Mouse (Mus musculus) stomach, embryonic 14.5 days (tissue): Measurements from ENCODE around the gene Fads3. TPM values are rescaled to one million over a fixed set of nuclear protein-coding genes. Genes with fewer than 3 reads are reported as not detected.

Source experiments
- ATAC-seq: fragments of 200-750 bp; cut with Nextera tagmentation; 2 replicates; pipeline ENCODE4 v1.8.0; 2017; ENCODE audit warnings: low read depth, moderate TSS enrichment; ENCODE audit not compliant: insufficient number of reproducible peaks, insufficient read depth, low FRiP score
- H3K27ac ChIP-seq: fragments of 300-500 bp; sonication (generic); 2 replicates; pipeline ENCODE4 v1.5.1; 2014; ENCODE audit warnings: mild to moderate bottlenecking, low read length, moderate library complexity, mixed read lengths
- H3K27me3 ChIP-seq: fragments of 300-500 bp; sonication (generic); 2 replicates; pipeline ENCODE4 v1.6.1; 2014; ENCODE audit warnings: low read length, control low read depth, mixed read lengths; ENCODE audit not compliant: control insufficient read depth, insufficient read depth
- H3K36me3 ChIP-seq: fragments of 300-500 bp; sonication (generic); 2 replicates; pipeline ENCODE4 v1.6.1; 2014; ENCODE audit warnings: mild to moderate bottlenecking, control low read depth, low read length, moderate library complexity, mixed read lengths; ENCODE audit not compliant: control insufficient read depth, insufficient read depth
- H3K4me1 ChIP-seq: fragments of 300-500 bp; sonication (generic); 2 replicates; pipeline ENCODE4 v1.6.1; 2014; ENCODE audit warnings: low read length, control low read depth, mixed read lengths; ENCODE audit not compliant: control insufficient read depth, insufficient read depth
- H3K4me2 ChIP-seq: fragments of 300-500 bp; sonication (generic); replicated peaks from 2 replicates; pipeline ENCODE4 v1.6.1; 2014; ENCODE audit warnings: low read depth, low read length, control low read depth
- H3K4me3 ChIP-seq: fragments of 300-500 bp; sonication (generic); 2 replicates; pipeline ENCODE4 v1.5.1; 2014; ENCODE audit warnings: low read depth, low read length, control low read depth
- H3K9ac ChIP-seq: fragments of 300-500 bp; sonication (generic); replicated peaks from 2 replicates; pipeline ENCODE4 v1.6.1; 2014; ENCODE audit warnings: low read depth, mild to moderate bottlenecking, control low read depth, low read length, moderate library complexity, mixed read lengths
- H3K9me3 ChIP-seq: fragments of 300-500 bp; sonication (generic); 2 replicates; pipeline ENCODE4 v1.6.1; 2016; ENCODE audit warnings: low read depth, low read length, control low read depth; ENCODE audit not compliant: control insufficient read depth
- whole genome bisulfite sequencing: fragments of 180-500 bp; shearing (Covaris S2); extraction: QIAGEN DNeasy Blood & Tissue Kit; methylation state at CpG from one replicate; pipeline ENCODE4 v1.1.7; 2014; 5-methylcytosine and 5-hydroxymethylcytosine counted together
- polyA plus RNA-seq: library from polyadenylated mRNA; unstranded; fragments of >200 nt; fragmentation: Nextera tagmentation; extraction: Ambion mirVana; gene quantifications from 2 replicates; pipeline ENCODE4 v1.2.1, GENCODE M21; 2014

Gene Fads3
- polyA plus RNA-seq, 1 experiment from 2014 or later = 9.1 TPM

DNA sequence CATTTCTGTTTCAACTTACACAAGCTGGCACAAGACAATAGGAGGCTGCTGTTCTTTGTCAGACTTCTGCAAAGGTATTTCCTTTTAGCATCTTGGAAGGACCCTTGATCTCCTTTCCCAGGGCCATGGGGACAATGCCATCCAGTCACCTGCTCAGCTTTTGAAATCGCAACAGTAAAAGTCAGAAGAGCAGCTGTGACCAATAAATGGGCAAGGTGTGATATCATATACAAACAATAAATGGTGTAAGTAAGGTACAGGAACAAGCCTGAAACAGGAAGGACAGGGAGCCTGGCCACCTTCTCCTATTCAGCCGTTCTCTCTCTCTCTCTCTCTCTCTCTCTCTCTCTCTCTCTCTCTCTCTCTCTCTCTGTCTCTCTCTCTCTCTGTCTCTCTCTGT lies 9.1 kb downstream of the Fads3 start:
- Histone ChIP-seq H3K9ac (no peak overlapping the region), H3K27ac (no peak overlapping the region), H3K4me3 (no peak overlapping the region), H3K4me2 (no peak overlapping the region), H3K9me3 (no peaks in the 10 kb centered on the region), H3K36me3 (peaks cover under 1% of the 10 kb centered on the region; the same call in 1 of the 2 replicates), H3K27me3 (no peaks in the 10 kb centered on the region), H3K4me1 (no peaks in the 10 kb centered on the region)
- WGBS = 52% methylated on average over 2 of the region's 2 CpGs
- ATAC-seq = no peak

GRCm38 (mm10) chr19:10052698-10053097 lies 11.3 kb downstream of the Fads3 start:
- Histone ChIP-seq H3K9me3 (no peaks in the 10 kb centered on the region), H3K36me3 (peaks cover 5% of the 10 kb centered on the region; the same call in 1 of the 2 replicates), H3K4me2 (no peak overlapping the region), H3K4me3 (no peak overlapping the region), H3K27ac (no peak overlapping the region), H3K27me3 (no peaks in the 10 kb centered on the region), H3K4me1 (no peaks in the 10 kb centered on the region; the same call in 1 of the 2 replicates), H3K9ac (no peak overlapping the region)
- WGBS = 86% methylated on average over 4 of the region's 4 CpGs
- no peak for ATAC-seq

DNA sequence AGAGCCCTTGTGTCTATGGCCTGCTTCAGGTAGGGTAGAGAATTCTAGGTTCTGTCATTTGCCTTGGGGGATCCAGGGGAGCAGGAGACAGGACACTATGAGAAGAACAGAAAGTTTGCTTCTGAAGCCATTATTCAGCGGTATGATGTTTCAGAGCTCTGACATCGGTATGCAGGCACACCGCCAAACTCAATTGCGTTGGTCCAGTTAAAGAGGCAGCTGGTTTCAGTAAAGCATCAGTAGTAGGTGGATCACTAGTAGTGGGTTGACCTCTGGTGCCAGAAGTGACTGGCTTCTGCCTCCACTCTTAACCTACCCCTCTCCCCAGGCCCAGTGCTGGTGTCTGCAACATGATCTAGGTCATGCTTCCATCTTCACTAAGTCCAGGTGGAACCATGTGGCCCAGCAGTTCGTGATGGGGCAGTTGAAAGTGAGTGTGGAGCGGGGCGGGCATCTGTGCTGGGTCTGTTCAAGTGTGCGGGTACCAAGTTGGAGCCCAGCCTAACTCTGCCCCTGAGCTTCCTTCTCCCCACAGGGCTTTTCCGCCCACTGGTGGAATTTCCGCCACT lies 12.4 kb downstream of the Fads3 start:
- 89% methylated on average over 10 of the region's 10 CpGs for WGBS
- Histone ChIP-seq H3K27me3 (no peaks in the 10 kb centered on the region), H3K4me3 (no peak overlapping the region), H3K36me3 (peaks cover 9% of the 10 kb centered on the region; the same call in 1 of the 2 replicates), H3K4me2 (no peak overlapping the region), H3K4me1 (no peaks in the 10 kb centered on the region; the same call in 1 of the 2 replicates), H3K27ac (no peak overlapping the region), H3K9me3 (no peaks in the 10 kb centered on the region), H3K9ac (no peak overlapping the region)
- no peak for ATAC-seq

DNA sequence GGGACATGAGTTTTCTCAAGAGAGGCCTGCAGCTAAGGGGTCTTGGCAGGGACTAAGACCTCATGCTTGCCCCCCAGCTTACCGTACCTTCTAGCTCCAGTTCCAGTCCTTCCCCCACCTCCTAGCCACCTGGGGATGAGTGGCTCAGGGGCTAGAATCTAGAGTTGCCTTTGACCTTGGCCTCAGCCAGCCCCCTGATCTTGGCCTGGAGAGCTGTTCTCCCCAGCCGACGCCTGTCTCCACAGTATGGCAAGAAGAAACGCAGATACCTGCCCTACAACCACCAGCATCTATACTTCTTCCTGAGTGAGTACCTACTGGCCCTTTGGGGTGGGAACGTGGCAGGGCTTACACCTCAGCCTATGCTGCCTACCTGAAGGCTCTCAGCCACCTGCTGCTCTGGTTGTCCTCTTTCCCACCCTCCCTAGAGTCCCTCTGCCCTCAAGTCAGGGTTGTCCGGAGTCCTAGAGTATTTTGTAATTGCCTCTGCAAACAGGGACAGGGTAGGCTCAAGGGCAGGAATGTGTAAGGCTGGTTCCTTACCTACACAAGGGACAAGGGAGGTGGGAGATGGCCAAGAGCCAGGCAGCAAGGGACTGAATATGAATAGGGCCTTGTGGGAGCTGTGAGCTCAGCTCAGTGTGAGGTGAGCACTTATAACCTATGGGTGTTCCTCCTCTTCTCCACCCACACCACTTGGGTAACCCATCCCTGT lies 13.1 kb downstream of the Fads3 start:
- 82% methylated on average over 6 of the region's 6 CpGs for WGBS
- no peak overlapping the region for H3K4me3 ChIP-seq
- H3K27ac ChIP-seq = no peak overlapping the region
- no peak for ATAC-seq
- H3K36me3 ChIP-seq = peaks cover 10% of the 10 kb centered on the region; the same call in 1 of the 2 replicates
- no peak overlapping the region for H3K4me2 ChIP-seq
- no peaks in the 10 kb centered on the region; the same call in 1 of the 2 replicates for H3K4me1 ChIP-seq
- H3K27me3 ChIP-seq = no peaks in the 10 kb centered on the region
- no peaks in the 10 kb centered on the region for H3K9me3 ChIP-seq
- no peak overlapping the region for H3K9ac ChIP-seq

DNA sequence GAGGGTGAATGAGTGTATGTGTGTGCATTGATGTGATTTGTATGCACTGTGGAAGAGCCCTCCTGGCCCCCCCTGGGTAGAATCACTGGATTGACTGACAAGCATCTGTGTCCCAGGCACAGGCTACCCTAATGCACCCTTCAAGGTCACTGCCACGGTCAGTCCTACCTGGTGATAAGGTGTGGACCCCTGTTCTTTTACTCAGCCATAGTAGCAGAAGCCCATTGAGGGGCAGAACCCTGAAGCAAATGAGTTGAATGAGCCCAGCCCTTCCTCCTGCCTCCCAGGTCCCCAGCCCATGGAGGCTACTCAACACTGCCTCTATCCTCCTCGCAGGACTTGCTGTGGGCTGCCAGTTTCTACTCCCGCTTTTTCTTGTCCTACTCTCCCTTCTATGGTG lies 13.9 kb downstream of the Fads3 start:
- no peaks in the 10 kb centered on the region for H3K9me3 ChIP-seq
- no peak overlapping the region for H3K4me3 ChIP-seq
- WGBS = 75% methylated on average over 3 of the region's 3 CpGs
- H3K4me2 ChIP-seq = no peak overlapping the region
- peaks cover 10% of the 10 kb centered on the region; the same call in 1 of the 2 replicates for H3K36me3 ChIP-seq
- no peaks in the 10 kb centered on the region for H3K27me3 ChIP-seq
- H3K27ac ChIP-seq = no peak overlapping the region
- ATAC-seq = no peak
- no peaks in the 10 kb centered on the region; the same call in 1 of the 2 replicates for H3K4me1 ChIP-seq
- H3K9ac ChIP-seq = no peak overlapping the region

- H3K36me3 ChIP-seq = peaks cover 10% of the 10 kb centered on the region; the same call in 1 of the 2 replicates
- no peak overlapping the region for H3K27ac ChIP-seq
- no peak for ATAC-seq
- no peaks in the 10 kb centered on the region; the same call in 1 of the 2 replicates for H3K4me1 ChIP-seq
- H3K9me3 ChIP-seq = no peaks in the 10 kb centered on the region
- H3K4me2 ChIP-seq = no peak overlapping the region
- no peaks in the 10 kb centered on the region for H3K27me3 ChIP-seq
- no peak overlapping the region for H3K4me3 ChIP-seq
- WGBS = 82% methylated on average over 22 of the region's 22 CpGs
- H3K9ac ChIP-seq = no peak overlapping the region
Measured at GRCm38 (mm10) chr19:10055783-10056660, 14.7 kb downstream of the Fads3 start.

DNA sequence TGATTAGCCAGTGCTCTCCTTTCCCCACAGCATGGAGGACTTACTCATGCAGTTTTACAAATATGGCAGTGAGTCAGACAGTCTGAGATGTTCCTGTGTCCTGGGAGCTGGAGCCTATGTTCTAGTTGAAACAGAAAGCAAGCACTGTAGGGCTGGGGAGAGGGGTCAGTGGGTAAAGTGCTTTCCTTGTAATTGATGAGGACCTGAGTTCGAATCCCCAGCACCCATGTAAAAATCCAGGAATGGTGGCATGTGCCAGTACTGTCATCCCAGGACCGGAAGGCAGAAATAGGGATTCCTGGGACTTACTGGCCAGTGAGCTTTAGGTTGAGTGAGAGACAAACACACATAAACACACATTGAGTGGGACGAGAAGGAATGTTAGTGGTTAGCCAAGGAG lies 15.3 kb downstream of the Fads3 start:
- peaks cover 11% of the 10 kb centered on the region; the same call in 1 of the 2 replicates for H3K36me3 ChIP-seq
- no peak overlapping the region for H3K27ac ChIP-seq

More for the DNA sequence above, 15.3 kb downstream of the Fads3 start:
- 80% methylated on average over 3 of the region's 3 CpGs for WGBS
- no peak overlapping the region for H3K4me2 ChIP-seq
- H3K4me1 ChIP-seq = no peaks in the 10 kb centered on the region; the same call in 1 of the 2 replicates
- no peaks in the 10 kb centered on the region for H3K9me3 ChIP-seq
- no peak overlapping the region for H3K9ac ChIP-seq
- no peaks in the 10 kb centered on the region for H3K27me3 ChIP-seq
- no peak for ATAC-seq
- H3K4me3 ChIP-seq = no peak overlapping the region
